Mouse (Mus musculus): ENCODE results near the gene Gabbr2.

Gene Gabbr2

GRCm38 (mm10) chr4:46618196-46618817 lies 373.4 kb downstream of the Gabbr2 start:
- in situ Hi-C loops (cut with MboI), result no loop called here

DNA sequence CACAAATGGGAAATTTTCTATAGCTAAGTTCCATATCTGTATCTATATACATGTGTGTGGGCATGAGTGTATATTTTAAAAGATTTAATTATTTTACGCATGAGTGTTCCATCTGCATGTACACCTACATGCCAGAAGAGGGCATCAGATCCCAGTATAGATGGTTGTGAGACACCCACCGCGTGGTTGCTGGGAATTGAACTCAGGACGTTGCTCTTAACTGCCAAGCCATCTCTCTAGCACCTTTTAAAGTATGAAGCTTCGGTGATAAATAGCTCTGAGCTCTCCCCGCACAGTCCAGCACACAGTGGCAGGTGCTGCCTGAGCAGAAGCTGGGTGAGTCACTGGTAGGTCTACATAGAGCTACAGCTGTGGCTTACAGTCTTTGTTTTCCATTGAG lies 374.3 kb downstream of the Gabbr2 start:
- in situ Hi-C loops (cut with MboI), result no loop called here

GRCm38 (mm10) chr4:46614641-46615040 lies 377.0 kb downstream of the Gabbr2 start:
- in situ Hi-C loops (cut with MboI), result loop anchor here (5.0 kb wide), 1 partner anchor 38 kb away; the partner anchor contains the start of gene Tbc1d2

DNA sequence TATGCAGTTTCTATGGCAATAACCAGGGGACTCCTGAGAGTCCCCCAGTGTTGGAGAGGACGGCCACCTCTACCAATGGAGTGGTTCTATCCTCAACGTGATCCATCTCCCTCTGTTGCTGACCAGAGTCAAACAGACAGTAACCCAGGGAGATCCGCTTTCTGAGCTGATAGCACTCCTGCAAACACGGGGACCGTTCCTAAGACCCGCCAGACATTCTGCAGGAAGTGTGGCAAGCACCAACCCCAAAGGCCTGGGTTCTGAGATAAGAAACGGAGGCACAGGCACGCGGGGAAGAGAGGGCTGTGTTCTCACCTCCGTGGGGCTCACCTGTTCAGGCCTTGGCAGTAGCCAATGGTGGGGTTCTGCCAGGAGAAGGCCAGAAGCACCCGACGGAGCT lies 378.1 kb downstream of the Gabbr2 start:
- in situ Hi-C loops (cut with MboI), result loop anchor here (5.0 kb wide), 1 partner anchor 39 kb away; the partner anchor contains the start of gene Tbc1d2

Measured in mature B cell (primary cell).